Mouse (Mus musculus) bone marrow, adult 2 months (tissue): Measurements from ENCODE around the gene Urb1. TPM values are rescaled to one million over a fixed set of nuclear protein-coding genes. Genes with fewer than 3 reads are reported as not detected.

Experiments used
- H3K27ac ChIP-seq: fragments of 200-500 bp; 2 replicates; pipeline ENCODE4 v1.5.1; 2012; ENCODE audit warnings: low read depth, mild to moderate bottlenecking, control low read depth, inconsistent platforms, low read length; ENCODE audit not compliant: control insufficient read depth, poor library complexity, insufficient read depth
- H3K4me1 ChIP-seq: fragments of 200-500 bp; 2 replicates; pipeline ENCODE4 v1.6.1; 2011; ENCODE audit warnings: low read length; ENCODE audit not compliant: control insufficient read depth, insufficient read depth
- H3K4me3 ChIP-seq: fragments of 200-500 bp; replicated peaks from 2 replicates; pipeline ENCODE3; 2011; ENCODE audit warnings: mild to moderate bottlenecking, low read depth, low read length, control low read depth; ENCODE audit not compliant: control insufficient read depth
- CTCF ChIP-seq: fragments of 200-500 bp; IDR thresholded peaks from 2 replicates; pipeline ENCODE4 v1.5.1; 2011; ENCODE audit warnings: low read length, control low read depth; ENCODE audit not compliant: control insufficient read depth, insufficient read depth
- POLR2A ChIP-seq: fragments of 200-500 bp; IDR thresholded peaks from 2 replicates; pipeline ENCODE4 v1.6.1; 2011; ENCODE audit warnings: low read depth, mild to moderate bottlenecking, control low read depth, low read length, borderline replicate concordance; ENCODE audit not compliant: control insufficient read depth
- WGBS: fragments of 180-500 bp; shearing (Covaris S2); methylation state at CpG from one replicate; pipeline ENCODE4 v1.1.7; 2018; 5-methylcytosine and 5-hydroxymethylcytosine counted together
- polyA plus RNA-seq: library from polyadenylated mRNA; stranded (reverse); fragments of >200 nt; gene quantifications from 2 replicates; pipeline ENCODE4 v1.2.4, GENCODE M21; 2011; ENCODE audit warnings: low replicate concordance; ENCODE audit not compliant: missing spikeins, insufficient read depth, insufficient read length

Gene Urb1
- polyA plus RNA-seq, 1 experiment = 5.1 TPM

- TF ChIP-seq POLR2A (no peak), CTCF (no peak)
- Histone ChIP-seq H3K27ac (no peak overlapping the region), H3K4me1 (no peaks in the 10 kb centered on the region; the same call in 1 of the 2 replicates), H3K4me3 (no peak overlapping the region)
- WGBS = 59% methylated on average over 17 of the region's 17 CpGs
Measured at GRCm38 (mm10) chr16:90709711-90710289, 100.4 kb downstream of the Urb1 start.

GRCm38 (mm10) chr16:90706279-90706678 lies 103.9 kb downstream of the Urb1 start:
- H3K4me3 ChIP-seq = no peak overlapping the region
- H3K27ac ChIP-seq = no peak overlapping the region
- 6% methylated on average over 3 of the region's 3 CpGs for WGBS
- TF ChIP-seq POLR2A = no peak
- TF ChIP-seq CTCF = no peak
- H3K4me1 ChIP-seq = no peaks in the 10 kb centered on the region; the same call in 1 of the 2 replicates

- no peak overlapping the region for H3K4me3 ChIP-seq
- 65% methylated on average over 13 of the region's 13 CpGs for WGBS
- TF ChIP-seq POLR2A = no peak
- TF ChIP-seq CTCF = no peak
- no peaks in the 10 kb centered on the region; the same call in 1 of the 2 replicates for H3K4me1 ChIP-seq
- no peak overlapping the region for H3K27ac ChIP-seq
Measured at GRCm38 (mm10) chr16:90704161-90704825, 105.9 kb downstream of the Urb1 start.

- no peak overlapping the region for H3K27ac ChIP-seq
- TF ChIP-seq CTCF = no peak
- TF ChIP-seq POLR2A = no peak
- H3K4me3 ChIP-seq = no peak overlapping the region
- no peaks in the 10 kb centered on the region; the same call in 1 of the 2 replicates for H3K4me1 ChIP-seq
- 2% methylated on average over 1 of the region's 1 CpGs for WGBS
Measured at GRCm38 (mm10) chr16:90703646-90704045, 106.6 kb downstream of the Urb1 start.

GRCm38 (mm10) chr16:90701541-90701940 lies 108.7 kb downstream of the Urb1 start:
- no peak overlapping the region for H3K4me3 ChIP-seq
- no peaks in the 10 kb centered on the region for H3K4me1 ChIP-seq
- no peak for TF ChIP-seq POLR2A
- no peak for TF ChIP-seq CTCF
- no peak overlapping the region for H3K27ac ChIP-seq
- WGBS = 90% methylated on average over 2 of the region's 2 CpGs

Other genes starting within 250 kb of the Urb1 start
- gene Mis18a, start 83.0 kb downstream of the Urb1 start, polyA plus RNA-seq = 20.3 and 21.8 TPM in 2 replicates
- 8.2 and 8.5 TPM in 2 replicates for gene Mrap, start 72.2 kb downstream of the Urb1 start, polyA plus RNA-seq
- 3.6 and 10.6 TPM in 2 replicates for gene Eva1c, start 16.3 kb upstream of the Urb1 start, polyA plus RNA-seq
- gene Cfap298, start 124.7 kb upstream of the Urb1 start, polyA plus RNA-seq = 17.7 and 19.5 TPM in 2 replicates
- gene Synj1, start 200.9 kb upstream of the Urb1 start, polyA plus RNA-seq = 17.2 and 38.2 TPM in 2 replicates
- gene Paxbp1, start 234.1 kb upstream of the Urb1 start, polyA plus RNA-seq = 44.3 and 72.0 TPM in 2 replicates